Mouse (Mus musculus) brain, embryonic 14.5 days (tissue): ENCODE results near the gene Dach1.

Experiments used
- CTCF ChIP-seq: fragments of 200-500 bp; IDR thresholded peaks from 2 replicates; pipeline ENCODE4 v1.5.1; 2012; ENCODE audit warnings: inconsistent platforms, mild to moderate bottlenecking, moderate library complexity, borderline replicate concordance; ENCODE audit not compliant: insufficient read depth, insufficient read length; ENCODE audit errors: extremely low read depth
- POLR2A ChIP-seq: fragments of 200-500 bp; IDR thresholded peaks from 2 replicates; pipeline ENCODE4 v1.6.1; 2012; ENCODE audit warnings: mild to moderate bottlenecking, inconsistent platforms, borderline replicate concordance; ENCODE audit not compliant: poor library complexity, insufficient read depth, insufficient read length, severe bottlenecking; ENCODE audit errors: extremely low read depth

- TF ChIP-seq CTCF (no peak), POLR2A (no peak)
Measured at GRCm38 (mm10) chr14:97963624-97964023, 205.9 kb downstream of the Dach1 start.
